In genomic region chr4:82624285-82625045, GRCm38 (mm10) we compare ENCODE assay signal across 20 mouse cellular contexts.
A peak's percentile ranks its signal among the peaks of the same experiment; 100 is the strongest.
DNase-seq lines count a peak whose midpoint lies in the region; ATAC-seq and TF ChIP-seq lines count a peak whose summit lies in the region.
"Had no signal": no experiment of that assay in that cellular context is flagged by ENCODE, and none has a peak within 500 bp of the region (broad histone marks: within the 10 kb centered on the region; RNA-seq: fewer than 3 reads in every experiment).

No protein-coding gene starts in this region.

- 84% methylated on average over 8 of the region's 8 CpGs for WGBS in midbrain, embryonic 11.5 days
- 87% methylated on average over 8 of the region's 8 CpGs for WGBS in midbrain, embryonic 10.5 days
- WGBS in neural tube, embryonic 15.5 days = 89% methylated on average over 8 of the region's 8 CpGs

- H3K4me1 ChIP-seq in midbrain, embryonic 11.5 days (ENCODE audit: control insufficient read depth, insufficient read depth, low read length) = no peaks in the 10 kb centered on the region
- peaks cover 6% of the 10 kb centered on the region for H3K4me1 ChIP-seq in midbrain, embryonic 10.5 days
- peaks cover 16% of the 10 kb centered on the region for H3K4me1 ChIP-seq in neural tube, embryonic 15.5 days

- TF ChIP-seq CTCF in layer of hippocampus, adult 2 months (conservative IDR thresholded peaks at IDR 0.05) = no peak

- ATAC-seq in midbrain, embryonic 11.5 days (ENCODE audit: low FRiP score) = no peak
- ATAC-seq in CD4-positive, CD25-positive, alpha-beta regulatory T cell, adult 4 months = peak; percentile 51
- peak; percentile 70 to 74 for ATAC-seq in hematopoietic stem cell, adult 5-6 weeks (replicated peaks in 1 of 2; ENCODE audit: insufficient read depth in 1 of 2, low FRiP score in 2 of 2, low TSS enrichment in 1 of 2, low read depth in 1 of 2, poor library complexity in 2 of 2, severe bottlenecking in 2 of 2)
- peak; percentile 23 for ATAC-seq in megakaryocyte, adult 5-6 weeks (ENCODE audit: poor library complexity, severe bottlenecking)
- no peak for ATAC-seq in neural tube, embryonic 15.5 days (ENCODE audit: low FRiP score)

- no peak overlapping the region for H3K4me3 ChIP-seq in midbrain, embryonic 11.5 days (ENCODE audit: low read depth, low read length)
- H3K4me3 ChIP-seq in midbrain, embryonic 10.5 days = no peak overlapping the region
- no peak overlapping the region for H3K4me3 ChIP-seq in neural tube, embryonic 15.5 days (replicated peaks)
- no peak overlapping the region for H3K4me3 ChIP-seq in layer of hippocampus, adult 2 months
- H3K4me3 ChIP-seq: embryonic facial prominence, embryonic 10.5 days had no signal

- H3K9me3 ChIP-seq in midbrain, embryonic 11.5 days (ENCODE audit: control insufficient read depth, low read length) = no peaks in the 10 kb centered on the region
- no peaks in the 10 kb centered on the region for H3K9me3 ChIP-seq in midbrain, embryonic 10.5 days (replicated peaks)
- no peaks in the 10 kb centered on the region for H3K9me3 ChIP-seq in neural tube, embryonic 15.5 days (replicated peaks)
- H3K9me3 ChIP-seq: embryonic facial prominence, embryonic 10.5 days had no signal

- no peaks in the 10 kb centered on the region for H3K36me3 ChIP-seq in midbrain, embryonic 11.5 days (ENCODE audit: control insufficient read depth, insufficient read depth, low read length)
- H3K36me3 ChIP-seq in midbrain, embryonic 10.5 days = no peaks in the 10 kb centered on the region
- H3K36me3 ChIP-seq in neural tube, embryonic 15.5 days = no peaks in the 10 kb centered on the region
- H3K36me3 ChIP-seq: embryonic facial prominence, embryonic 10.5 days had no signal

- no peak overlapping the region for H3K9ac ChIP-seq in midbrain, embryonic 11.5 days (ENCODE audit: low read length)
- H3K9ac ChIP-seq in neural tube, embryonic 15.5 days (replicated peaks) = no peak overlapping the region

- no peak overlapping the region for H3K27ac ChIP-seq in midbrain, embryonic 11.5 days (ENCODE audit: low read depth, low read length)
- H3K27ac ChIP-seq in midbrain, embryonic 10.5 days (replicated peaks) = no peak overlapping the region
- H3K27ac ChIP-seq in neural tube, embryonic 15.5 days (replicated peaks) = no peak overlapping the region
- H3K27ac ChIP-seq in layer of hippocampus, adult 2 months = no peak overlapping the region
- H3K27ac ChIP-seq: embryonic facial prominence, embryonic 10.5 days; kidney, postnatal 0 days had no signal

- H3K27me3 ChIP-seq in midbrain, embryonic 11.5 days (ENCODE audit: control insufficient read depth, insufficient read depth, low read length) = no peaks in the 10 kb centered on the region
- no peaks in the 10 kb centered on the region for H3K27me3 ChIP-seq in midbrain, embryonic 10.5 days (ENCODE audit: low read depth, poor library complexity, severe bottlenecking)
- no peaks in the 10 kb centered on the region for H3K27me3 ChIP-seq in neural tube, embryonic 15.5 days (replicated peaks)
- H3K27me3 ChIP-seq: CH12.LX had no signal

- DNase-seq in midbrain, embryonic 11.5 days (ENCODE audit: low spot score, missing footprints) = peak; percentile 61
- DNase-seq in midbrain, embryonic 10.5 days (ENCODE audit: low spot score) = no peak
- no peak for DNase-seq in layer of hippocampus, adult 2 months (ENCODE audit: low spot score in 2 of 2)
- DNase-seq: cerebellum, adult 18-20 months; cerebellum, postnatal 36 days; gastrocnemius, postnatal 14 days; heart, postnatal 36 days; kidney, adult 18-20 months; lung, adult 18-20 months; lung, postnatal 14 days; retina, postnatal 1 day; thymus, postnatal 25 days had no signal

- no peak overlapping the region for H3K4me2 ChIP-seq in midbrain, embryonic 11.5 days
- H3K4me2 ChIP-seq in neural tube, embryonic 15.5 days = no peak overlapping the region
- H3K4me2 ChIP-seq: liver, embryonic 11.5 days had no signal

Comparison
In these comparisons a context has a peak if more than half of its experiments do, and no peak if none do; other contexts are left out.
1. ATAC-seq: peak in CD4-positive, CD25-positive, alpha-beta regulatory T cell, adult 4 months (single experiment), hematopoietic stem cell, adult 5-6 weeks (2 of 2) and megakaryocyte, adult 5-6 weeks (single experiment); none in midbrain, embryonic 11.5 days (single experiment) and neural tube, embryonic 15.5 days (single experiment).